Mouse (Mus musculus) kidney, adult 2 months (tissue): ENCODE measurements around the gene Egfem1.

Experiments
- CTCF ChIP-seq: fragments of 200-500 bp; conservative IDR thresholded peaks from 2 replicates; pipeline ENCODE4 v1.5.1; 2011; ENCODE audit warnings: low read depth, mild to moderate bottlenecking, control low read depth, low read length, moderate library complexity, mixed read lengths; ENCODE audit not compliant: insufficient read depth, insufficient read length
- POLR2A ChIP-seq: fragments of 200-500 bp; IDR thresholded peaks from one replicate; pipeline ENCODE4 v1.6.1; 2011; ENCODE audit warnings: low read depth, low read length, control low read depth

DNA sequence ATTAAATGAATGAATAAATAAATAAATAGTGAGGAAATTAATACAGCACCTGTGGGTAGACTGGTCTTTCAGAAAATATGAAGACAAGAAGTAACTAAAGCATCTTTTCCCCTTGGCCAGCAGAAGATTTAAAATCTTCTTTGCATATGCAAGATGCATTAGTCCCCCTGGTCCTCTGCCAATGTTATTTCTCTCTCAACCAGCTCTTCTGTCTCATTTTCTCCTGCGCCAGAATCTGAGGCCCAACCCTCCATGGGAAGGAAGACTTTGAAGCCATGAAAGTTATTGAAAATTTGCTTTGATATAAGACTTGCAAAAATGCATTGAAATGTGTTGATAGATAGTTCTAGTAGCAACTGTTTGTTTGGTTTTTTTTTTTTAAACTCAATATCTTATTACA, 625.6 kb downstream of the Egfem1 start:
- TF ChIP-seq POLR2A (no peak), CTCF (no peak)
